Mouse (Mus musculus) spleen, adult 2 months (tissue): Measurements from ENCODE around the gene Nme4.

ENCODE experiments used
- CTCF ChIP-seq: fragments of 200-500 bp; IDR thresholded peaks from 2 replicates; pipeline ENCODE4 v1.5.1; 2011; ENCODE audit warnings: mild to moderate bottlenecking, inconsistent platforms; ENCODE audit not compliant: insufficient read depth, insufficient read length, insufficient replicate concordance; ENCODE audit errors: extremely low read depth
- POLR2A ChIP-seq: fragments of 200-500 bp; IDR thresholded peaks from 2 replicates; pipeline ENCODE4 v1.6.1; 2011; ENCODE audit warnings: low read depth, low read length, inconsistent platforms

GRCm38 (mm10) chr17:26105619-26106018 is 10.2 kb upstream of the Nme4 start:
- no peak for TF ChIP-seq CTCF
- TF ChIP-seq POLR2A, result no peak
